Mouse (Mus musculus): Measurements from ENCODE around the gene Ndel1. TPM values are rescaled to one million over a fixed set of nuclear protein-coding genes. Genes with fewer than 3 reads are reported as not detected.
"Not testable (repeated sequence)": the region's sequence is repeated elsewhere in the genome, so short reads cannot be mapped to it uniquely, and the experiment has no call there.

Gene Ndel1
- polyA plus RNA-seq, 1 experiment from 2014 or later = 70.4 TPM

- Histone ChIP-seq H3K27me3 (replicated peaks; ENCODE audit: control insufficient read depth, insufficient read depth, low read length) (no peaks in the 10 kb centered on the region), H3K9me3 (ENCODE audit: control insufficient read depth, low read length) (no peaks in the 10 kb centered on the region), H3K27ac (ENCODE audit: low read length) (no peak overlapping the region), H3K4me2 (ENCODE audit: low read depth, low read length) (no peak overlapping the region), H3K36me3 (ENCODE audit: control insufficient read depth, insufficient read depth, low read length) (peaks cover 25% of the 10 kb centered on the region), H3K4me3 (ENCODE audit: low read length) (no peak overlapping the region), H3K4me1 (ENCODE audit: control insufficient read depth, insufficient read depth, low read length) (no peaks in the 10 kb centered on the region), H3K9ac (ENCODE audit: low read depth, low read length) (no peak overlapping the region)
- no peak for ATAC-seq
- 85% methylated on average over 3 of the region's 3 CpGs for WGBS
Observed at GRCm38 (mm10) chr11:68835034-68835433, 36.6 kb downstream of the Ndel1 start.

- Histone ChIP-seq H3K27me3 (replicated peaks; ENCODE audit: control insufficient read depth, insufficient read depth, low read length) (no peaks in the 10 kb centered on the region), H3K27ac (ENCODE audit: low read length) (no peak overlapping the region), H3K4me2 (ENCODE audit: low read depth, low read length) (no peak overlapping the region), H3K4me3 (ENCODE audit: low read length) (no peak overlapping the region), H3K9me3 (ENCODE audit: control insufficient read depth, low read length) (no peaks in the 10 kb centered on the region), H3K4me1 (ENCODE audit: control insufficient read depth, insufficient read depth, low read length) (no peaks in the 10 kb centered on the region), H3K36me3 (ENCODE audit: control insufficient read depth, insufficient read depth, low read length) (peaks cover 18% of the 10 kb centered on the region), H3K9ac (ENCODE audit: low read depth, low read length) (no peak overlapping the region)
- no peak for ATAC-seq
Observed at GRCm38 (mm10) chr11:68833593-68833992, 38.1 kb downstream of the Ndel1 start.

GRCm38 (mm10) chr11:68832793-68833192 is 38.9 kb downstream of the Ndel1 start:
- Histone ChIP-seq H3K4me3 (ENCODE audit: low read length) (no peak overlapping the region), H3K4me1 (ENCODE audit: control insufficient read depth, insufficient read depth, low read length) (no peaks in the 10 kb centered on the region), H3K27me3 (replicated peaks; ENCODE audit: control insufficient read depth, insufficient read depth, low read length) (no peaks in the 10 kb centered on the region), H3K9ac (ENCODE audit: low read depth, low read length) (no peak overlapping the region), H3K36me3 (ENCODE audit: control insufficient read depth, insufficient read depth, low read length) (peaks cover 21% of the 10 kb centered on the region), H3K27ac (ENCODE audit: low read length) (no peak overlapping the region), H3K9me3 (ENCODE audit: control insufficient read depth, low read length) (no peaks in the 10 kb centered on the region), H3K4me2 (ENCODE audit: low read depth, low read length) (no peak overlapping the region)
- 65% methylated on average over 4 of the region's 4 CpGs for WGBS
- no peak for ATAC-seq

- not testable (repeated sequence) for H3K9ac ChIP-seq (ENCODE audit: low read depth, low read length); H3K4me3 ChIP-seq (ENCODE audit: low read length); H3K27ac ChIP-seq (ENCODE audit: low read length); H3K4me1 ChIP-seq (ENCODE audit: control insufficient read depth, insufficient read depth, low read length); ATAC-seq; H3K9me3 ChIP-seq (ENCODE audit: control insufficient read depth, low read length); H3K27me3 ChIP-seq (replicated peaks; ENCODE audit: control insufficient read depth, insufficient read depth, low read length); H3K4me2 ChIP-seq (ENCODE audit: low read depth, low read length)
- H3K36me3 ChIP-seq (ENCODE audit: control insufficient read depth, insufficient read depth, low read length) = peaks cover 21% of the 10 kb centered on the region
- WGBS = 92% methylated on average over 5 of the region's 5 CpGs
Observed at GRCm38 (mm10) chr11:68831580-68831979, 40.1 kb downstream of the Ndel1 start.

- Histone ChIP-seq H3K36me3 (ENCODE audit: control insufficient read depth, insufficient read depth, low read length) (peaks cover 13% of the 10 kb centered on the region; the same call in 1 of the 2 replicates), H3K4me2 (ENCODE audit: low read depth, low read length) (no peak overlapping the region), H3K4me3 (ENCODE audit: low read length) (no peak overlapping the region), H3K27me3 (replicated peaks; ENCODE audit: control insufficient read depth, insufficient read depth, low read length) (no peaks in the 10 kb centered on the region), H3K4me1 (ENCODE audit: control insufficient read depth, insufficient read depth, low read length) (no peaks in the 10 kb centered on the region), H3K9me3 (ENCODE audit: control insufficient read depth, low read length) (no peaks in the 10 kb centered on the region), H3K9ac (ENCODE audit: low read depth, low read length) (no peak overlapping the region), H3K27ac (ENCODE audit: low read length) (no peak overlapping the region)
- WGBS = 76% methylated on average over 3 of the region's 3 CpGs
- ATAC-seq = no peak
Observed at GRCm38 (mm10) chr11:68826735-68827134, 44.9 kb downstream of the Ndel1 start.

- Histone ChIP-seq H3K4me3 (ENCODE audit: low read length) (no peak overlapping the region), H3K9me3 (ENCODE audit: control insufficient read depth, low read length) (no peaks in the 10 kb centered on the region), H3K36me3 (ENCODE audit: control insufficient read depth, insufficient read depth, low read length) (peaks cover 13% of the 10 kb centered on the region; the same call in 1 of the 2 replicates), H3K27ac (ENCODE audit: low read length) (no peak overlapping the region), H3K27me3 (replicated peaks; ENCODE audit: control insufficient read depth, insufficient read depth, low read length) (no peaks in the 10 kb centered on the region), H3K9ac (ENCODE audit: low read depth, low read length) (no peak overlapping the region), H3K4me2 (ENCODE audit: low read depth, low read length) (no peak overlapping the region), H3K4me1 (ENCODE audit: control insufficient read depth, insufficient read depth, low read length) (no peaks in the 10 kb centered on the region)
- 77% methylated on average over 15 of the region's 15 CpGs for WGBS
- 0 out of 2 replicates have a peak, but pooled peaks have one; percentile 28 for ATAC-seq
Observed at GRCm38 (mm10) chr11:68822326-68822725, 49.3 kb downstream of the Ndel1 start.

GRCm38 (mm10) chr11:68819226-68819805 is 52.3 kb downstream of the Ndel1 start:
- Histone ChIP-seq H3K4me2 (ENCODE audit: low read depth, low read length) (no peak overlapping the region), H3K9ac (ENCODE audit: low read depth, low read length) (no peak overlapping the region), H3K27me3 (replicated peaks; ENCODE audit: control insufficient read depth, insufficient read depth, low read length) (no peaks in the 10 kb centered on the region), H3K27ac (ENCODE audit: low read length) (no peak overlapping the region; the same call in 1 of the 2 replicates), H3K9me3 (ENCODE audit: control insufficient read depth, low read length) (no peaks in the 10 kb centered on the region), H3K36me3 (ENCODE audit: control insufficient read depth, insufficient read depth, low read length) (peaks cover 21% of the 10 kb centered on the region), H3K4me1 (ENCODE audit: control insufficient read depth, insufficient read depth, low read length) (no peaks in the 10 kb centered on the region), H3K4me3 (ENCODE audit: low read length) (no peak overlapping the region)
- no peak for ATAC-seq
- 71% methylated on average over 14 of the region's 14 CpGs for WGBS

- H3K36me3 ChIP-seq (ENCODE audit: control insufficient read depth, insufficient read depth, low read length) = peaks cover 27% of the 10 kb centered on the region
- H3K4me3 ChIP-seq (ENCODE audit: low read length) = no peak overlapping the region
- no peaks in the 10 kb centered on the region for H3K9me3 ChIP-seq (ENCODE audit: control insufficient read depth, low read length)
- no peaks in the 10 kb centered on the region for H3K27me3 ChIP-seq (replicated peaks; ENCODE audit: control insufficient read depth, insufficient read depth, low read length)
- H3K4me2 ChIP-seq (ENCODE audit: low read depth, low read length) = no peak overlapping the region
- 83% methylated on average over 8 of the region's 8 CpGs for WGBS
- H3K9ac ChIP-seq (ENCODE audit: low read depth, low read length) = no peak overlapping the region
- H3K27ac ChIP-seq (ENCODE audit: low read length) = no peak overlapping the region
- ATAC-seq = no peak
- no peaks in the 10 kb centered on the region for H3K4me1 ChIP-seq (ENCODE audit: control insufficient read depth, insufficient read depth, low read length)
Observed at GRCm38 (mm10) chr11:68818416-68818815, 53.2 kb downstream of the Ndel1 start.

- peaks cover 43% of the 10 kb centered on the region for H3K36me3 ChIP-seq (ENCODE audit: control insufficient read depth, insufficient read depth, low read length)
- H3K4me1 ChIP-seq (ENCODE audit: control insufficient read depth, insufficient read depth, low read length) = no peaks in the 10 kb centered on the region
- H3K4me3 ChIP-seq (ENCODE audit: low read length) = no peak overlapping the region
- H3K27me3 ChIP-seq (replicated peaks; ENCODE audit: control insufficient read depth, insufficient read depth, low read length) = no peaks in the 10 kb centered on the region
- H3K9ac ChIP-seq (ENCODE audit: low read depth, low read length) = no peak overlapping the region
- H3K4me2 ChIP-seq (ENCODE audit: low read depth, low read length) = no peak overlapping the region
- ATAC-seq = no peak
- H3K27ac ChIP-seq (ENCODE audit: low read length) = no peak overlapping the region
- WGBS = 81% methylated on average over 9 of the region's 9 CpGs
- H3K9me3 ChIP-seq (ENCODE audit: control insufficient read depth, low read length) = no peaks in the 10 kb centered on the region
Observed at GRCm38 (mm10) chr11:68811881-68812577, 59.6 kb downstream of the Ndel1 start.
